Mouse (Mus musculus) thymus, adult 2 months (tissue): ENCODE results near the gene Rabepk.

Experiments
- CTCF ChIP-seq: fragments of 200-500 bp; IDR thresholded peaks from 2 replicates; pipeline ENCODE4 v1.5.1; 2012; ENCODE audit warnings: mild to moderate bottlenecking, control low read depth, low read length, moderate library complexity, borderline replicate concordance; ENCODE audit not compliant: control insufficient read depth, poor library complexity, insufficient read depth; ENCODE audit errors: extremely low read depth
- POLR2A ChIP-seq: fragments of 200-500 bp; IDR thresholded peaks from 2 replicates; pipeline ENCODE4 v1.6.1; 2012; ENCODE audit warnings: mild to moderate bottlenecking, low read length, control low read depth, moderate library complexity; ENCODE audit not compliant: control insufficient read depth, poor library complexity, insufficient read depth; ENCODE audit errors: extremely low read depth

DNA sequence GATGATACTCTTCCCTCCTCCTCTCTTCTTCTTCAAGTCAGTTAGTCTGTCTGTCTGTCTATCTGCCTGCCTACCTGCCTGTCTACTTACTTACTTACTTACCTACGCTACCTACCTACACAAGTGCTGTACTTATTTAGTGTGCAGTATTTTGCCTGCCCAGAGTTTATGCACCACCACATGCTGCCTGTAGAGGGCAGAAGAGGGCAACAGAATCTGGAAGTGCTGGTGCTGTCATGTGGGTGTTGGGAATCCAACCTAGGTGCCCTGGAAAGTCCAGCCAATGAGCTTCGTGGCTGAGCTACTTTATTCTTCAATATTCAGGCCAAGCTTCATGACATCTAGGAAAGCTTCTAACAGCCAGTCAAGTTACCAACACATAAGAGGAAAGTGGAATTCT, 15.6 kb downstream of the Rabepk start:
- TF ChIP-seq CTCF, result peak; percentile 61; the same call in 1 of the 2 replicates
- no peak for TF ChIP-seq POLR2A
